Mouse (Mus musculus) layer of hippocampus, adult 2 months (tissue): ENCODE measurements at regions not wholly inside any gene's neighbourhood (a gene's known extent, or its start where the extent isn't known, plus 50 kb on each side); places are given as distances from the start of the nearest gene placed in this dataset.

Source experiments
- DNase-seq, 2 experiments: peaks; one replicate each; pipeline ENCODE4 v3.0.0; 2022; ENCODE audit warnings: low spot score in 2 of 2
- H3K27ac ChIP-seq: fragments of 200-600 bp; 2 replicates; pipeline ENCODE4 v1.8.1; 2022
- H3K4me3 ChIP-seq: fragments of 200-600 bp; 2 replicates; pipeline ENCODE4 v1.8.1; 2022; ENCODE audit warnings: mild to moderate bottlenecking
- CTCF ChIP-seq: fragments of 200-600 bp; conservative IDR thresholded peaks from 2 replicates; pipeline ENCODE4 v1.8.1; 2022; ENCODE audit warnings: antibody characterized with exemption, mild to moderate bottlenecking, moderate library complexity

- no peak overlapping the region for H3K4me3 ChIP-seq
- no peak for DNase-seq
- H3K27ac ChIP-seq, result no peak overlapping the region
- TF ChIP-seq CTCF, result no peak
Observed at GRCm38 (mm10) chr17:52067721-52068120, 234.6 kb upstream of the Satb1 start.

DNA sequence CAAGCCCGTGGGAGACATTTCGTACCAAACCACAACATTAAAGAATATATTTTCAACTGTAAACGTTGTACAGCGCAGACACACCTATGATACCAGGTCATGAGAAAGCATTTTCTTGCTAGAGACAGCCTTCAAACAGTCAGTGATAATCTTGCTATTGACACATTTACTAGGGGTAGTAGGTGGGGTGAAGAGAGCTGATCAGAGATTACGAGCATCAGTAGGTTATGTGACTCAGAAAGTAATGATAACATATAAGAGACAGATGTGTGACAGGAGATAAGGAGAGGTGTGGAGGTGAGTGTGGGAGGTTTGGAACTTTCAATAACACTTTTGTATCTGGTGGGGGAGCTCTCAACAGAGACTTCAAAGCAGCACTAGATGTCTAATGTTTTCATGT lies 231.5 kb upstream of the Satb1 start:
- H3K27ac ChIP-seq, result no peak overlapping the region
- TF ChIP-seq CTCF, result no peak
- DNase-seq, result no peak
- no peak overlapping the region for H3K4me3 ChIP-seq

DNA sequence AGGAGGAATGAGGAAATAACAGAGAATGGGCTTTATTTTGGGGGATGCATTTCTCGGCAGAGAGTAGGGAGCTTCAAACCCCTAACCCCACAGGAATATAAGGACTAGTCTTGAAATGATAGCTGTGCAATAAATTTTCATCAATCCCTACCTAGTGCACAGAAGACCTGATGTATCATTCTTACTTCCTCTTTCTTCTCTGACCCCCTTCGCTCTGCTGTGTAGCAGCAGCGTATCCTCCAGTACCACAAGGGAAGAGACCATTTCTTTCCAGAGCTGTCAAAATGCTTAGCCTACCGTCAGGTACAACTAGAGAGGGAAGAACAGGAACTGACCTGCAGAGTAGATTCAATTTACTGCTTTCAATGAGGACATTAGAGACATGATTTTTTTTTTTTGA lies 230.0 kb upstream of the Satb1 start:
- H3K4me3 ChIP-seq, result no peak overlapping the region
- DNase-seq, result no peak
- no peak overlapping the region for H3K27ac ChIP-seq
- no peak for TF ChIP-seq CTCF

- H3K27ac ChIP-seq, result no peak overlapping the region
- no peak overlapping the region for H3K4me3 ChIP-seq
- no peak for DNase-seq
- no peak for TF ChIP-seq CTCF
Observed at GRCm38 (mm10) chr17:52062096-52062665, 229.1 kb upstream of the Satb1 start.

- no peak for TF ChIP-seq CTCF
- no peak for DNase-seq
- Histone ChIP-seq H3K27ac (no peak overlapping the region), H3K4me3 (no peak overlapping the region)
Observed at GRCm38 (mm10) chr17:52036479-52036878, 203.4 kb upstream of the Satb1 start.

- H3K27ac ChIP-seq, result no peak overlapping the region
- DNase-seq, result no peak
- H3K4me3 ChIP-seq, result no peak overlapping the region
- no peak for TF ChIP-seq CTCF
Observed at GRCm38 (mm10) chr17:52031079-52031478, 198.0 kb upstream of the Satb1 start.

DNA sequence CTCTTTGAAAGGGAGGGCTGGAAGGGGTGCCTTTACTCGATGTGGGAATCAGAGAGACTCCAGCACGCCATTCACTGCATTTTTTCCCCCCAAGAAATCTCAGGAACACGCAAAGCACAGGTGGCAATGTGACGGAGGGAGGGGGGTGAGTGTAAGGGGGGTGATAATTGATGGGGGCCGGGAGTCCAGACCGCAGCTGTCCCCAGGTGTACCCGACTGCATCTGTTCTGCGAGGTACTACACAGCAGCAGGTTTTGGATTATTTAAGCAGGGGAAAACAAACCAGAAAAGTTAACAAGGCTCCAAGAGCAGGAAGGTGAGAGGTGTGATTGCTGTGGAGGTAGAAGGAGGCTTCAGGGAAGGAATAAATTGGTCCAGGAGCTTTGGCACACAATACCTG lies 153.8 kb upstream of the Satb1 start:
- H3K27ac ChIP-seq, result no peak overlapping the region
- DNase-seq, result no peak
- no peak for TF ChIP-seq CTCF
- no peak overlapping the region for H3K4me3 ChIP-seq

GRCm38 (mm10) chr17:51986212-51986611 lies 153.1 kb upstream of the Satb1 start:
- no peak overlapping the region for H3K27ac ChIP-seq
- no peak for TF ChIP-seq CTCF
- H3K4me3 ChIP-seq, result no peak overlapping the region
- DNase-seq, result no peak

GRCm38 (mm10) chr17:51979126-51979525 lies 146.0 kb upstream of the Satb1 start:
- TF ChIP-seq CTCF, result no peak
- no peak for DNase-seq
- Histone ChIP-seq H3K4me3 (no peak overlapping the region), H3K27ac (no peak overlapping the region)

- no peak overlapping the region for H3K4me3 ChIP-seq
- H3K27ac ChIP-seq, result no peak overlapping the region
- TF ChIP-seq CTCF, result peak; percentile 74
- DNase-seq, result no peak
Observed at GRCm38 (mm10) chr17:51971444-51971843, 138.4 kb upstream of the Satb1 start.

DNA sequence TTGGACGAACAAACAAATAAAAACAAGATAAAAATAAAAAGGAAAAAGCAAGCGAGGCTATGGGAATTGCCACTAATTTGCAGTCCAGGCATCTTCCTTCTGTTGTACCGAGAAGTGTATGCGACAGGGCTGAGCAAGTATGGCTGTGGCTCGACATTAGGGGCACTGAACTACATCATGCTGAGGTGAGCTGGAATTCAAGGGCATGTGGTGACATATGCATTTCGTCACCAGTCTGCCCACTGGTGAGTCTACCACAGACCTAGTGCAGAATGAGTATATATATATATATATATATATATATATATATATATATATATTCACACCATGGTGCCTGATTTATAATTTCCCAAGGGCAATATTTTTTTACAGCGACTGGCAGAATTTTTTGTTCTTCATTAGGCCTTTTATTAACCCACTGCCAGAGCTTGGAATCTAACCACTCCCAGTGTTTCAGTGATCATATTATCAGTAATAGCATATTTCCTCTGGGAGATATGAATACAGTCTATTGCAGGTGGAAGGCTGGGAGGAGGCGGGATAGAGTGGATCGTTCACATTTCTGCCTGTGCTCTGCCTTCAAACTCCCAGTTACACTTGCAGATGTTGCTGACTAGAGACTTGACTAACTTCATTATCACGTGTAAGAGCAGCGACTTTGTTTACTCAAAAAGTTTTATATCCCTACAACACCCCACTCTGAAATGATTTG lies 133.6 kb upstream of the Satb1 start:
- Histone ChIP-seq H3K27ac (no peak overlapping the region), H3K4me3 (no peak overlapping the region)
- DNase-seq, result no peak
- TF ChIP-seq CTCF, result no peak

GRCm38 (mm10) chr17:51962529-51963110 lies 129.5 kb upstream of the Satb1 start:
- Histone ChIP-seq H3K27ac (no peak overlapping the region), H3K4me3 (no peak overlapping the region)
- no peak for TF ChIP-seq CTCF
- no peak for DNase-seq

DNA sequence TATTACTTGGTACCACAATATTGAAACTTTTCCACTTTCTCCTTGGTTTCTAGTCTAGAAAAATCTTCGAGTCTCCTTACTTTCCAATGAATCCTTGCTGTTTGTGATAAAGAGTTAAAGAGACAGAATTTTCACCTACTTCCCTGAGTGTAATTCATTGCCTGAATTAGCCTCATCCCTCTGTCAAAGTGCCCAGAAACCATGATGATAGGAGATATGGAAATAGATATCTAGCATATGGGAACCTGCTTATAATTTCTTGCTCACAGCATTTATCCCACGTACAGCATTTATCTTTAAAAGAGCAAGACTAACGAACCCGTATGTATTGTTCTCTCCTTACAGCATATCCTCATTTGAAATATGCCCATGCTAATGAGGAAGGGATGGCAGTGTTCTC lies 128.2 kb upstream of the Satb1 start:
- no peak for TF ChIP-seq CTCF
- Histone ChIP-seq H3K4me3 (no peak overlapping the region), H3K27ac (no peak overlapping the region)
- DNase-seq, result peak in 1 of 2 experiments; percentile 5

GRCm38 (mm10) chr17:51956275-51956674 lies 123.2 kb upstream of the Satb1 start:
- Histone ChIP-seq H3K4me3 (no peak overlapping the region), H3K27ac (no peak overlapping the region)
- DNase-seq, result no peak
- no peak for TF ChIP-seq CTCF
